Mouse (Mus musculus) c-Kit-negative CD71-positive TER-119-positive erythroid progenitor cells, embryonic 14.5 days (primary cell): Measurements from ENCODE around the gene Thrb.
"Not testable (repeated sequence)": the region's sequence is repeated elsewhere in the genome, so short reads cannot be mapped to it uniquely, and the experiment has no call there.

Experiments used
- DNase-seq: peaks from one replicate; pipeline ENCODE4 v3.0.0-alpha.2; 2013; ENCODE audit warnings: low read depth, low spot score

Gene Thrb

GRCm38 (mm10) chr14:17934779-17935178 is 274.7 kb downstream of the Thrb start:
- not testable (repeated sequence) for DNase-seq

GRCm38 (mm10) chr14:17954038-17954437 is 294.0 kb downstream of the Thrb start:
- no peak for DNase-seq

GRCm38 (mm10) chr14:17959901-17960300 is 299.8 kb downstream of the Thrb start:
- no peak for DNase-seq

- no peak for DNase-seq
Measured at GRCm38 (mm10) chr14:17967117-17967726, 307.2 kb downstream of the Thrb start.

GRCm38 (mm10) chr14:17972132-17972531 is 312.1 kb downstream of the Thrb start:
- no peak for DNase-seq

GRCm38 (mm10) chr14:17972665-17973064 is 312.6 kb downstream of the Thrb start:
- DNase-seq = no peak

- DNase-seq = no peak
Measured at GRCm38 (mm10) chr14:17975786-17976185, 315.7 kb downstream of the Thrb start.

GRCm38 (mm10) chr14:17978259-17978658 is 318.2 kb downstream of the Thrb start:
- DNase-seq = no peak

GRCm38 (mm10) chr14:17981258-17981657 is 321.2 kb downstream of the Thrb start:
- no peak for DNase-seq

GRCm38 (mm10) chr14:17982017-17982416 is 322.0 kb downstream of the Thrb start:
- DNase-seq = no peak

GRCm38 (mm10) chr14:17983390-17983789 is 323.3 kb downstream of the Thrb start:
- DNase-seq = no peak

- no peak for DNase-seq
Measured at GRCm38 (mm10) chr14:17983839-17984238, 323.8 kb downstream of the Thrb start.

- no peak for DNase-seq
Measured at GRCm38 (mm10) chr14:17988580-17988979, 328.5 kb downstream of the Thrb start.

GRCm38 (mm10) chr14:17989182-17989581 is 329.1 kb downstream of the Thrb start:
- DNase-seq = no peak

GRCm38 (mm10) chr14:17990186-17990585 is 330.1 kb downstream of the Thrb start:
- no peak for DNase-seq

- DNase-seq = no peak
Measured at GRCm38 (mm10) chr14:18001886-18002285, 341.8 kb downstream of the Thrb start.

- DNase-seq = no peak
Measured at GRCm38 (mm10) chr14:18003686-18004085, 343.6 kb downstream of the Thrb start.

- no peak for DNase-seq
Measured at GRCm38 (mm10) chr14:18008524-18008923, 348.5 kb downstream of the Thrb start.

GRCm38 (mm10) chr14:18016604-18017003 is 356.5 kb downstream of the Thrb start:
- no peak for DNase-seq

- DNase-seq = no peak
Measured at GRCm38 (mm10) chr14:18020128-18020527, 360.1 kb downstream of the Thrb start.

- no peak for DNase-seq
Measured at GRCm38 (mm10) chr14:18020636-18021035, 360.6 kb downstream of the Thrb start.

GRCm38 (mm10) chr14:18021726-18022125 is 361.7 kb downstream of the Thrb start:
- DNase-seq = no peak

GRCm38 (mm10) chr14:18022351-18022750 is 362.3 kb downstream of the Thrb start:
- no peak for DNase-seq

GRCm38 (mm10) chr14:18027867-18028266 is 367.8 kb downstream of the Thrb start:
- no peak for DNase-seq
